Mouse (Mus musculus) megakaryocyte-erythroid progenitor cell, adult 5-6 weeks (primary cell): ENCODE measurements around the gene Cd37. TPM values are rescaled to one million over a fixed set of nuclear protein-coding genes. Genes with fewer than 3 reads are reported as not detected.

ENCODE experiments used
- ATAC-seq: replicated peaks from 2 replicates; pipeline ENCODE4 v1.8.0; 2016; ENCODE audit warnings: mild to moderate bottlenecking, inconsistent platforms; ENCODE audit not compliant: severe bottlenecking, poor library complexity, low FRiP score, low TSS enrichment
- total RNA-seq, 2 experiments: library from RNA; stranded (forward) in 1 of 2; stranded (reverse) in 1 of 2; fragments of 200-1000, 215-1000 nt in 1 of 2; fragments of >200 nt in 1 of 2; fragmentation: Nextera tagmentation in 1 of 2; gene quantifications; 2 replicates each; pipeline ENCODE4 v1.2.3; 2014 to 2017

Gene Cd37
- total RNA-seq, 2 experiments from 2014 or later = 27.2 to 91.4 TPM

- no peak for ATAC-seq
Measured at GRCm38 (mm10) chr7:45235656-45236180, 3.2 kb downstream of the Cd37 start.

GRCm38 (mm10) chr7:45234922-45235571 lies 3.9 kb downstream of the Cd37 start:
- no peak for ATAC-seq

- ATAC-seq = no peak
Measured at GRCm38 (mm10) chr7:45234333-45234841, 4.5 kb downstream of the Cd37 start.

- ATAC-seq = no peak
Measured at GRCm38 (mm10) chr7:45233580-45234332, 5.2 kb downstream of the Cd37 start.

- no peak for ATAC-seq
Measured at GRCm38 (mm10) chr7:45232716-45233465, 6.0 kb downstream of the Cd37 start.

- ATAC-seq = no peak
Measured at GRCm38 (mm10) chr7:45231941-45232340, 7.0 kb downstream of the Cd37 start.

GRCm38 (mm10) chr7:45231192-45231591 lies 7.7 kb downstream of the Cd37 start:
- ATAC-seq = no peak

GRCm38 (mm10) chr7:45229459-45230203 lies 9.3 kb downstream of the Cd37 start:
- no peak for ATAC-seq

- ATAC-seq = no peak
Measured at GRCm38 (mm10) chr7:45229046-45229445, 9.9 kb downstream of the Cd37 start.

GRCm38 (mm10) chr7:45228548-45228947 lies 10.4 kb downstream of the Cd37 start:
- no peak for ATAC-seq

GRCm38 (mm10) chr7:45226421-45226820 lies 12.5 kb downstream of the Cd37 start:
- ATAC-seq = no peak

- no peak for ATAC-seq
Measured at GRCm38 (mm10) chr7:45224826-45225225, 14.1 kb downstream of the Cd37 start.

GRCm38 (mm10) chr7:45221680-45222079 lies 17.2 kb downstream of the Cd37 start:
- ATAC-seq = no peak

GRCm38 (mm10) chr7:45216442-45217183 lies 22.3 kb downstream of the Cd37 start:
- ATAC-seq = no peak

- ATAC-seq = no peak
Measured at GRCm38 (mm10) chr7:45215673-45216441, 23.1 kb downstream of the Cd37 start, which contains the start of gene Tead2. Gene Tead2, plus strand, starts transcription at chr7:45215753.

GRCm38 (mm10) chr7:45213708-45214107 lies 25.2 kb downstream of the Cd37 start:
- no peak for ATAC-seq

- no peak for ATAC-seq
Measured at GRCm38 (mm10) chr7:45212356-45212755, 26.6 kb downstream of the Cd37 start.

GRCm38 (mm10) chr7:45211851-45212251 lies 27.1 kb downstream of the Cd37 start, which contains the start of gene Dkkl1:
Gene Dkkl1, minus strand, starts transcription at chr7:45212147.
- ATAC-seq = peak; percentile 78
